Mouse (Mus musculus): ENCODE results near the gene Pdcl3.
A peak's percentile ranks its signal among the peaks of the same experiment; 100 is the strongest.

The Pdcl3 gene

DNA sequence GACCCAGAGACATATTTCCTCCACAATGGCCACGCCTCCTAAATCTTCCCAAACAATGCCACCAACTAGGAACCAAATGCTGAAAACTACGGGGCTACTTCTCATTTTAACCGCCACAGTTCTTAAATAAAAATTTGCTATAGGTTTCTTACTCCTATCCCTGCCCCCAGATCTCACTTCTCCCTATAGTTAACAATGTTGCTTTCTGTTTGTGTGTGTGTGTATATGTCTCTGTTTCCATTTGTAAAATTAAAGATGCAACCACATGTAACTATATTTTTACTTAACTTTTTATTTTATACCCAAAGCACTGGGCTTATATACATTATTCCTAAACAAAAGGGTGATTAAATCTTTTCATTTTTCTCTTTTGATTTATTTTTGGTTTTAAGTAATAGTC lies at the start of gene Pdcl3:
Gene Pdcl3 (plus strand): TSS at position 301 of the 400 bp plus-strand sequence.
- DNase-seq (ENCODE audit: low read depth, low spot score) = no peak

DNA sequence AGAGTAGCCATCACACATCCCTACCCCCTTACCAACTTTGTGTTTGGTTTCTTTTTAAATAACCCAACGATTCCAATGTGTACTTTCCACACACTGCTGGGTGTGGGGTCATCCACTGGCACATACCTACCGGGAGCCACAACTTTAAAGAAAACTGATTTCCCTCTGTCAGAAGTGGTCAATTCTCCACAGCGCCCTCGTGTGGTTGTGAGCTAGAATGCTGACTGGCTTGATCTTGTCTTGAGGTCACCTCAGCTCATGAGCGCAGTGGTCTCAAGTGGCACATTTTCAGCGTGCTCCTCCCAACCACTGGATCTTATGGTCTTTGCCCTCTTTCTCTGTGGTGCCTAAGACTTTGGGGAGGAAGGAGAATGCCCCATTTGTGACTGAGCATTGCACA lies 48.6 kb upstream of the Pdcl3 start:
- peak; percentile 76 for DNase-seq (ENCODE audit: low read depth, low spot score)

- no peak for DNase-seq (ENCODE audit: low read depth, low spot score)
These were observed 46.6 kb upstream of the Pdcl3 start, which contains the start of gene Nms for GRCm38 (mm10) chr1:38938849-38939248. Nms (plus strand) TSS chr1:38939149.

- peak; percentile 74 for DNase-seq (ENCODE audit: low read depth, low spot score)
These were observed 45.8 kb upstream of the Pdcl3 start for GRCm38 (mm10) chr1:38939608-38940007.

GRCm38 (mm10) chr1:38956457-38956856 lies 29.0 kb upstream of the Pdcl3 start:
- DNase-seq (ENCODE audit: low read depth, low spot score) = no peak

DNA sequence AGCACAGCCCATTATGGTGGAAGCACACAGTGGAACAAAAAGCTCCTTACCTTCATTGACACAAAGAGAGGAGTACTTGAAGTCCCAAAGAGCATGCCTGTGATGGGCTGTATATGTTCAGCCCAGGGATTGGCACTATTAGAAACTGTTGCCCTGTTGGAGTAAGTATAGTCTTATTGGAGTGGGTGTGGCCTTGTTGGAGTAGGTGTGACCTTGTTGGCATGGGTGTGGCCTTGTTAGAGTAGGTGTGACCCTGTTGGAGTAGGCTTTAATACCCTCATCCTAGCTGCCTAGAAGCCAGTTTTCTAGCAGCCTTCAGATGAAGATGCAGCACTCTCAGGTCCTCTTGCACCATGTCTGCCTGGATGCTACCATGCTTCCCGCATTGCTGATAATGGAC lies 16.3 kb upstream of the Pdcl3 start:
- DNase-seq (ENCODE audit: low read depth, low spot score) = no peak

GRCm38 (mm10) chr1:38971712-38972111 lies 13.7 kb upstream of the Pdcl3 start:
- no peak for DNase-seq (ENCODE audit: low read depth, low spot score)

- no peak for DNase-seq (ENCODE audit: low read depth, low spot score)
These were observed 12.3 kb upstream of the Pdcl3 start for GRCm38 (mm10) chr1:38972986-38973592.

DNA sequence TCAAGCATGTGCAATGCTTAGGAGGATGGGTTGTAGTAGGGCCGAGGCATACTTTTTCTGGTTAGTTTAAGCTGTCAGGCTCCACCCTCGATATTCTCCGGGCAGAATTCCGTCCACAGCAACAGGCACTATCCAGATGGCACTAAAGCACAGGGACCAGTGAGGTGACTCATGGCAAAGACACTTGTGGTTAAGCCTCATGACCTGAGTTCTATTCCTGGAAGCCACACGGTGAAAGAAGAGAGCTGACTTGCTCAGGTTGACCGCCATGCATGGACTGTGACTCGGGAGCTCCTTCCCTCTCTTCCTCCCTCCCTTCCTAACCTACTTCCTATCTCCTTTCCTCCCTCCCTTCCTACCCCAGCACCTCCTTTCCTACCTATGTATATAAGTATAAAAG lies 5.5 kb upstream of the Pdcl3 start:
- no peak for DNase-seq (ENCODE audit: low read depth, low spot score)

DNA sequence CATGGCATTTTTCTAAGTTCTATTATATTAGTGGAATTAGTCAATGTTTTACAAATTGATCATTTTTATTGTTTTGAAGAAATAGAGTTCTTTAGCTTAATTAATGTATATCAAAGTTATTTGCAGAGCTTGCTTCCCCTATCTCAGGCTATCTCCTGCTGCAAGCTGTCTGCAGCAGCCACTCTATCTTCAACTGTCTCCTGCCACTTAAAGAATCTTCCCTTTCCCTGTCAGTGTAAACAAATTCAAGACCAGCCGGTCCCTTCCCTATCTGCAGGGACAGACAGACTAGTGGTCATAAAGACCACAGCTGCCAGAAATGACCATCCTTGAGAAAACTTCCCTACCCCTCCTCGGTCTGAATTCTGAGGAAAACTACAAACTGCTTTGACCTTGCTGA lies 1.5 kb upstream of the Pdcl3 start:
- DNase-seq (ENCODE audit: low read depth, low spot score) = no peak

DNA sequence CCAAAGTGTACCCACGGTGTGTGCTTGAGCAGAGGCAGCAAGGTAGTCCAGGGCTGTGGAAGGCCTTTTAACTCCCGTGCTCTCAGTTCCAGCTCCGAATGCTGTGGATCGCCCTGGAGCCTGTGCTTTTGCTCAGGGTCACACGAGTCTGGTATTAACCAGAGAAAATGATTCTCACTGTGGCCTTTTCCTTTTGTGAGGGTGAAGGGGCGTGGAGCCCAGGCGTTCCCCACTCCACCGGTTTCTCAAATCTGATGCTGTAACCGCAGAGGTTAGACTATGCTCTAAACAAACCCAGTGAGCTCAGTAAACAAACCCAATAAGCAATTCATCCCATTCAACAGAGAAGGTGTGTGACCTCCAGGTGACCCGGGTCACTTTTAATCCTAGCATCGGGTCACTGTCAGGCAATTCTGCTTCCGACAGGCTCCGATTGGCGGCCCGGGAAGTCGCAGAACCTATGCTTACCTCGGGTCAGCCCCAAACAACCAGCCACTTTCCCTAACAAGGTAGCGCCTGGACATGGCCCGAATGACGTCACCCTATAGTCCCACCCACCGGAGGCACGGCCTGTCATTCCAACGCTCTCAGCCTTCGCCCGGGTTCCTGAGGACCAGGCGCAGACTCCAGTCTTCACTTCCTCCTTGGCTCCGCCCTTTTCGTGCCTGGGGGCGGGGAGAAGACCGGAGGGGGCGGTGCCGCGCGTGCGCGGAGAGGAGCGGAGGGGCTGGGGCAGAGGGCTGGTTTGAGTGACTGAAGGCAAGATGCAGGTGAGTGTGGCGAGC lies 1.9 kb downstream of the Pdcl3 start:
- peak; percentile 98 for DNase-seq (ENCODE audit: low read depth, low spot score)

GRCm38 (mm10) chr1:38987865-38988211 lies 2.4 kb downstream of the Pdcl3 start:
- no peak for DNase-seq (ENCODE audit: low read depth, low spot score)

DNA sequence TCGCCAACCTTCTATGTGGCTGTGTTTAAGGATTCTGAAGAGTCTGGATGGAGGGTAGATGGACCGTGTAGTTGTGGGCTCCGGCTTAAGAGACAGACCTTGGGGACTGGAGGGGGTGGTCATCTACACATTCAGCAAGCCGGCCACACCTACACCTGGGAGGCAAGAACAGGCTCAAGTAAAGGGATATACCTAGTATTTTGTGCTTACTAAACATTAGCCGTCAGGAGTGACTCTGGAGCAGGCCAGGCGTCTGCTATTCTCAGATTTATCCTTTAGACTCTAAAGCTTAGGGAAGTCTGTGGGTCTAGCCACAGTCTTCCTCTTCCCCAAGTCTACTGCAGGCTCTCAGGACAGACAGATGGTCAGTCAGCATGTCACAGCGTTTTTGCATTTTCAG lies 2.9 kb downstream of the Pdcl3 start:
- DNase-seq (ENCODE audit: low read depth, low spot score) = no peak

DNA sequence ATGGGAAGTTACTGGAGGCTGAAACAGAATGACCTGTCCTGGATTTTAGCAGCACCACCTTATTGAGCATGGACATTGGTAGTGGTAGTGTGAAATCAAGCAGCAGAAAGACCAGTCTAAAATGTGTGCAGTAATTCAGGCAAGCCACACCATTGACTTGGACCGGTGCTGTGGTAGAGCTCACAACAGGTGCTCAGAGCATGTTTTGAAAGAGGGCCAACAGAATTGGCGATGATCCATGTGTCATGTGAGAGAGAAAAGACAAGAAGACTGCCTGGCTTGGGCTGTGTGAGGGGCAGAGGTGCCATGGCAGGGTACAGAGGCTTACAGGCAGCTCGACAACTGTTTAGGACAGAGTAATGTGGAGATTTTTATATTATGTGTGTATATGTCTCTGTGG lies 7.0 kb downstream of the Pdcl3 start:
- DNase-seq (ENCODE audit: low read depth, low spot score) = no peak

DNA sequence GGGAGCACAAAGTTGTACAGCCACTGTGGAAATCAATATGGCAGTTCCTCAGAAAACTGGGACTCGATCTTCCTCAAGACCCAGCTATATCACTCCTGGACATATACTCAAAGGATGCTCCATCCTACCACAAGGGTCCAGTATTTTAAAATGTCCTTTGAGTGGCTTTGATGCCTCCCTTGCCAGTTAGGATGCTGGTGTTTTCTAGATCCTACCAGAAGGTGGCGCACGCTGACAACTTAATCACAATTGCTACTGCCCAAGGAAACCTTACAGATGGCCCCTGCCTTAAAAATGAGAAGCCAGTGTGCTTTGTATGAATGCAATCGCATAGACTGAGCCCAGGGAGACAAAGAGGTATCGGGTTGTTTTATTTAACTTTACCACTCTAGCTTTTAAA lies 15.7 kb downstream of the Pdcl3 start:
- DNase-seq (ENCODE audit: low read depth, low spot score) = peak; percentile 88

- no peak for DNase-seq (ENCODE audit: low read depth, low spot score)
These were observed 20.4 kb downstream of the Pdcl3 start for GRCm38 (mm10) chr1:39005751-39006354.

DNA sequence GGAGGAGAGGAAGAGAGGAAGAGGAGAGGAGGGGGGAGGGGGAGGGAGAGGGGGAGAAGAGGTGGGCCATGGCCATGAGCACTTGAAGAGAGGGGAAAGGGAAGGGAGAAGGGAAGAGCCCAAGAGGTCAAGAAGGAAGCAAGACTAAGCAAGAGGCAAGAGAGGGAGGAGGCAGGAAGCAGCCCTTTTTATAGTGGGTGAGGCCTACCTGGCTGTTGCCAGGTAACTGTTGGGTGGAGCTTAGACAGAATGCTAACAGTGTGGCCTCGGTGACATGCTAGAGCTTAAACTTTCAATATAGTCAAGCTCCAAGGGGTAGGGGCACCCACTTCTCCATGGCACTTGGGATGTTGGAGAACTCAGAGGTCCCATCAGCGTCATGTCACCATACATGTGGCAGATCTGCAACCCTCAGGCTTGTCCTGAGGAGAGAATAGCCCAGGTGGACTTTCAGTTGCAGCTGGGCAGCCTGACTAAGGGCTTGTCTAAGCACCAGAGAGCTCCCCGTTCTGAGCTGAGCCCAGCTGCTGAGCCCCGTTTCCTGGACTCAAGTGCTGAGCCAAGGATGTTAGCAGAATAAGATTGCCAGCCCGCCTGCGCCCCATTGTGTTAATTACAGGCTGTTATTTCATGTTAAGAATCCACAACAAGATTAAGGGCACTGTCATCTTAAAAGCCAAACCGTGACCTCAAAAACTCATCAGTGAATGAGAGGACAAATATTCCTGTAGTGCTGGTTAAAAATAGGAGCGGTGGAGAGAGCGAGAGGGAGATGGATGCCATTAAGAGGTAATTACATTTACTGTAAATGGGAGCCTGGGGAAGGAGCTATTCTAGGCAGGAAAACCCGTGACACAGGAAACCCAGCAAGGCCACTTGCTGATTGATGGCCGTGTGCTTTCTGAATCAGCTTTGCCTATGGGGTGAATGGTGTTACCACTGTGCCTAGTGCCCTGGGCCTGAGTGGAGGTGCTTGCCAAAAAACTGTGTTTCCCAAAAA lies 21.7 kb downstream of the Pdcl3 start:
- peak; percentile 29 for DNase-seq (ENCODE audit: low read depth, low spot score)

GRCm38 (mm10) chr1:39010583-39011021 lies 25.2 kb downstream of the Pdcl3 start:
- peak; percentile 77 for DNase-seq (ENCODE audit: low read depth, low spot score)

DNA sequence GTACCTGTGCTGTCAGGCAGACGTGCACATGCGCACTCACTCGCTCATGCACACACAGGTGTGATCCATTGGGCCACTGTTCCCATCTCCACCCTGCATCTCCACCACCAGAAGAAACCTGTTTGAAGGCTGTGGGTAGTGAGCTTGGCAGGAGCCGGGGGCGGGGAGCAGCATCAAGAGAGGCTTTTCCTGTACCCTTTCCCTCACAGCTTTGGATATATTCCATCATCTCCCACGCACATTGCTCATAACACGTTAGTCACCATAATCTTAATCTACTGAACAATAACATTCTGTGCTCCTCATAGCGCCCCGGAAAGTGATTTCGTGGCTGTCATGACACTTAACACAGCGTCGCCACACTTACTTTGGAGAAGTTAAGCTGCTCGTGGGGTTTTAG lies 27.2 kb downstream of the Pdcl3 start:
- no peak for DNase-seq (ENCODE audit: low read depth, low spot score)

- DNase-seq (ENCODE audit: low read depth, low spot score) = no peak
These were observed 28.4 kb downstream of the Pdcl3 start for GRCm38 (mm10) chr1:39013843-39014242.

- no peak for DNase-seq (ENCODE audit: low read depth, low spot score)
These were observed 30.1 kb downstream of the Pdcl3 start for GRCm38 (mm10) chr1:39015529-39015928.

DNA sequence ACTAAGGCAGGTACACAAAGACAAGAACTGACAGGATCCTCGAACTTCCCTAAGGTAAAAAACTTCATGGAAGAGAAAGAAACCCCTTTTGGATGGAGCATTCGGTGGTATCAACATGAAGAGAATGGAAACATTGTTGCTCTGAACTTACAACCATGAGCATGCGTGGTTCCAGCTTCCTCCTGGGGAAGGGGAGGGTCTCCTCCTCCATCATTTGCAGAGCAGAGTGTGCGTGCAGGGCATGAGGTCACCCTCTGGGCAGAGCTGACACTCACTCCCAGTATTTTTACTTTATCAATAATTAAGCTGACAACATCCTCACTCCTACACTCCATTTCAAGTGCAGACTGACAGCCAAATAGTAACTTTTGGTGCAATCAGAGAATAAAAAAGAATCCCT lies 32.5 kb downstream of the Pdcl3 start:
- DNase-seq (ENCODE audit: low read depth, low spot score) = no peak
